Mouse (Mus musculus): ENCODE results near the gene Entr1.

DNA sequence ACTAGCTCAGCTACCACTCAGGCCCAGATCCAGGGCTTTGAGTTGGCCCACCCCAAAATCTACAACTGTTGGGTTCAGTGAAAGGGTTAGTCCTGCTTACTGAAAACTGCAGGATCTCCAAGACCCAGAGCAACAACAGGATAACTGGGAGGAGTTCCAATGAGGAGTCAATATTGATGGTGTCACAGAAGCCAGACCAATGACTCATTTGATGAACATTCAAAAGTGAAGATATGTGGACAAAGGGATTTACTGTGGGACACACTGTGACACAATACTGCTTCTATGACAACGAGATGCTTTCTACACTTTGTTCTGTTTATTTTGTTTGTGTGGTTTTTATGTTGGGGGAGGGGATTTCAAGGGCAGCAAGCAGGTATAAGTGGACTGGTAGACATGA, 29.0 kb upstream of the Entr1 start:
- no peak for TF ChIP-seq CTCF (IDR thresholded peaks at IDR 0.05; ENCODE audit: insufficient read depth, low read length)
- no peak for TF ChIP-seq POLR2A (IDR thresholded peaks at IDR 0.05; ENCODE audit: borderline replicate concordance, extremely low read depth, low read depth, low read length)
